Mouse (Mus musculus): ENCODE results near the gene Deup1. TPM values are rescaled to one million over a fixed set of nuclear protein-coding genes. Genes with fewer than 3 reads are reported as not detected.
"Not testable (repeated sequence)": the region's sequence is repeated elsewhere in the genome, so short reads cannot be mapped to it uniquely, and the experiment has no call there.

Gene Deup1
- total RNA-seq, 2 experiments from 2014 or later, result not detected

DNA sequence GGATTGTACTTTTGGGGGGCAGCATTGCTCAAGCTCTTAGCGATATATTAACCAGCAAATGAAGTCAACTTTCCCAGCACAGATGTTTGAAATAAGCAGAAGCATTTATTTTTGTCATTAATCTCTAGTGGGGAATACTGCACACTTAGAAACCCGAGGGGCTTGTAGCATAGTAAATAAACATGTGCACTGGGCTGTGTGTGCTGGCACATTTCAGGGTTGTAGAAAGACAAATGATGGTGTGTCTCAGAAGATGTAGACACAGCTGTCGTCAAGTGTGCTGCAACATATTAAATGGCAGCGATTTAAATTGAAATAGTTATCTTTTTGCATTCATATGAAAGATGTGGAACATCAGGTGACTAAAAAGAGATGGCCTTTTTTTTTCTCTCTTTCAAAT is 31.1 kb downstream of the Deup1 start:
- no peak for ATAC-seq (replicated peaks; ENCODE audit: low FRiP score, poor library complexity, severe bottlenecking)

DNA sequence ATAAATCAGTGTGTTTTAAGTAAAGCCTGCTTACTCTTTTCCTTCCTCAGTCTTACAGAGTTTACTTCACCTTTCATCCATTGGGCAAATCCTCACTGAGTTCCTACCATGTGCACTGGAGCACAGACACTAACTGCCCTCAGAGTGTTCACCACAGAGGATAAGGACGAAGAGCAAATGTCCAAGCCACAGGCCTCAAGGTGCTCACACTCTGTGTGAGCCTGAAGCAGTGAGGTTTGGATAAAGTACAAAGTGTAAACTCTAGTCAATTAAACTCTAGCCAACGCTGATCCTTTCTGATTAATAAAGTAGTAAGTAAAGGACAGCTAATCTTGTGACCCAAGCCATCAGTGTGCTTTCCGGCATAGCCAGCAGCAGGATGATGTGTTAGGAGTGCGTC is 33.6 kb downstream of the Deup1 start:
- no peak for ATAC-seq (replicated peaks; ENCODE audit: low FRiP score, poor library complexity, severe bottlenecking)

DNA sequence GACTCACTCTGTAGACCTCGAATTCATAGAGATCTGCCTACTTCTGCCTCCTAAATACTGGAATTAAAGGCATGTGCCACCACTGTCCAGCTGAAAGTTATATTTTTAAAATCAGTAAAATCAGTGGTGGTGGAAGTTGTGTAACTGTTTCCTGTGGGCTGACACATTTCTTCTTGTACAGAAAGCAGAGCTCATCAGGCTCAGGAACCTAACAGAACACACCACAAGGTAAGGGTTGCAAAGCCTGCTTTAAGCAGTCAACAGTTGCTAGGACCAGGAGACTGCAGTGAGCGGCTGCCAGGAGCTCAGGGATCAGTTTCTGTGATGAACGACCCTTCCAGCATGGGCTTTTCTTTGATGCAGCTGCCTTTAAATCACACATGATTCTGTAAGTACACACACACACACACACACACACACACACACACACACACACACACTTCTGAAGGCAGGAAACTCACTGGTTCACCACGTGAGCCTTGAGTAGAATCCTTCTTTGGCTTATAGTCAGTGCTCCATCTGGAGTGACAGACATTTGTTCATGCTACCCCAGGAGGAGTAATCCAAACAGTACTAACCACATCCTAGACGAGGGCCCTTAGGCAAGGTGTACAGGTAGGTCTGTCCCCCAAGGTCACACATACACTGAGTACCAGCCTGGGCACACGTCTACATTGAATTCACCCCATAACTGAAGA is 40.4 kb downstream of the Deup1 start:
- ATAC-seq (replicated peaks; ENCODE audit: low FRiP score, poor library complexity, severe bottlenecking), result no peak

DNA sequence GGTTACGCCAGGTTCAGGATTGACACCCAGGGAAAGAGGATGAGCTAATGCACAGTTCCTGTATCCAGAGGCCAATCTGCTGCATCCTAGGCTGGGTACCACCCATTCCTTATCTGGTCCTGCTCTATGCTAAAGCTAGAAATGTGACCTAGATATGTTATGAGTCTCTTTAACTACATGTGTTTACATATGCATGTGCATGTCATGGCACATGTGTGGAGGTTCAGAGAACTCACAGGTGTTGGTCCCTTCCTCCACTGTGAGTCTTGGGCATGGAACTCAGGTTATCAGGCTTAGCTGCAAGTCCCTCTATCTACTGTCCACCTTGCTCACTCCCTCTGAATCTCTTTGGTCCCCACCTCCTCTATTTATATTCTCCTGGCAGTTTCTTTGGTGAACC is 41.8 kb downstream of the Deup1 start:
- no peak for ATAC-seq (replicated peaks; ENCODE audit: low FRiP score, poor library complexity, severe bottlenecking)

DNA sequence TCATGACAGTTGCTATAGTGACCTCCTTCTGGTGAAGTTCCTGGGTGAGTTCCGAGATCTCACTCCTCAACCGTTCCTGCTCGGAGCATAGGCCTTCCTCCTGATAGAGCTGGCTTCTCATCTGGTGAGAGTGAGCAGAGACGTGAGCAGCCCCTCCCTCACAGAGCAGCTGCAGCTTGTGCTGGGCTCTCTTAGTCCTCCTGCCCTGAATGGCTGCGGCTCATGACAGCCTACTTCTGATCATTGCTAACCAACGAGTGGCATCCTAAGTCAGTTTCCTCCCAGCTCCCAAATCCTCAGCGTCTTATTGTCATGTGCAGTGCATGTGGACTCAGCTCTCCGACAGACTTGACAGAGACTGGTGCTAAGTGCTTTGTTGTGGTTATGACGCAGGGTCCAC is 43.5 kb downstream of the Deup1 start:
- ATAC-seq (replicated peaks; ENCODE audit: low FRiP score, poor library complexity, severe bottlenecking), result no peak

DNA sequence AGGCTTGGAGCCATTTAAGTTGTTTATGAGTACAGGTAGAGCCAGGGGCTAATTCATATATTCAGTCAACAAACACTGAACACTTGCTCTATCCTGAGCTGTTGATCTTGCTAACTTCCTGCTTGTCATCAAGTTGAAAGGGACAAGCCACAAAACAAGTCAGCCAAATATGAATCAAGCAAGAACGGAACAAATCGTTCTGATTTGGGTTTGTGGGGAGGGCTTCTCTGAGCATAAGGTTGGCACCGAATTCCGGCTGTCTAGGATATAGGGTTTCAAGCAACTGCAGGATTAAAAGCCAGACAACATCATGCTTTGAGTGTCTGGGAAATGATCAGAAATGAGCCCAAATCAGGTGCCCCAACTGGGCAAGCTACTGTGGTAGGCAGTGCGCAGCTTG is 45.7 kb downstream of the Deup1 start:
- ATAC-seq (replicated peaks; ENCODE audit: low FRiP score, poor library complexity, severe bottlenecking), result no peak

DNA sequence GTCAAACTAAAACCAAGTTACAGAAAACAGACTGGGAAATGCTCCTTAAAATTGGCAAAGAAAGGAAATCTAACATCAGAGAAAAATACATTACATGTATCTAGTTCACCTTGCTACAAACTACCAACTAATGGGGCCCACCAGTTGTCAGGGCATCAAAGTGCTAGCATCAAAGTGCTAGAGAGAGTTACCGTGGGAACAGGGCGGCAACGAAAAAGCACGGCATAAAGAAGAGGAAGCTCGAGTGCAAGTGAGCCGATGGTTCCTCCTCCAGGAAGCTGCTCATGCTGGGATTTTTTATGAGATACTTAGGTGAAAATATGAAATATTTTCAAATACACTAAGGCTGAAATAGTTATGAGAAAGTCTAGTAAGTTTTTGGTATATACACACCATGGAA is 47.6 kb downstream of the Deup1 start:
- no peak for ATAC-seq (replicated peaks; ENCODE audit: low FRiP score, poor library complexity, severe bottlenecking)

DNA sequence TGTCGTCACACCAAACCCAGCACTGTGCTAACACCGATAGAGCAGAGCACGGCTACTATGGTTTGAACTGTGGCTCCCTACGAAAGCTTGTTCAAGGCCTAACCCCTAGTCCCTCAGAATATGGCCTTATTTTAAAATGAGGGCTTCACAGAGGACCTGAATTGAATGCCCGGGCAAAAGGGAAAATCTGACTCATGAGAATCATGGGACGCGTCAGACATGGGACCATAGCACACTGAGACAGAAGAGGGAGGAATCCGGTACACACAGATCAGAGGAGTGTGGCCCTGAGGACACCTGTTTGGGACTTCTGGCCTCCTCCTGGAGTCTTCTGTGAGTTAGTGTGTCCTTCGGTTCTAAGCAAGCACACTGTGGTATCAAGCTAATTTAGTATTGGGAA is 48.8 kb downstream of the Deup1 start:
- no peak for ATAC-seq (replicated peaks; ENCODE audit: low FRiP score, poor library complexity, severe bottlenecking)

DNA sequence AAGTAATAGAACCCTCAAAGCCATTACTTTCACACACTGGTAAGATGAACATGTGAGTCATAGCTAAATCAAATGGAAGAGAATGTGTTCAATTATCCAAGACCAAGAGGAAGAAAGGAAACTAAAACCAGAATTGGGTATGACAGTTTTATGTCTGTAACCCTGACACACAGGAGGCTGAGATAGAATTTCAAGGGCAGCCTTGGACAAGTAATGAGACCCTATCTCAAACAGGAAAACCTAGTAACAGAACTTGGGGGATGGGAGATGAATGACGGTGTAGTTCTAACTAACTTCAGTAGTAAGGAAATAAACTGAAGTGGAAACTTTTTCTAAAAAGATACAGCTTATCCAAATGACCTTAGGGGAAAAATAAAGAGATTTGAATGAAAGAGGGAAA is 49.3 kb downstream of the Deup1 start:
- no peak for ATAC-seq (replicated peaks; ENCODE audit: low FRiP score, poor library complexity, severe bottlenecking)

DNA sequence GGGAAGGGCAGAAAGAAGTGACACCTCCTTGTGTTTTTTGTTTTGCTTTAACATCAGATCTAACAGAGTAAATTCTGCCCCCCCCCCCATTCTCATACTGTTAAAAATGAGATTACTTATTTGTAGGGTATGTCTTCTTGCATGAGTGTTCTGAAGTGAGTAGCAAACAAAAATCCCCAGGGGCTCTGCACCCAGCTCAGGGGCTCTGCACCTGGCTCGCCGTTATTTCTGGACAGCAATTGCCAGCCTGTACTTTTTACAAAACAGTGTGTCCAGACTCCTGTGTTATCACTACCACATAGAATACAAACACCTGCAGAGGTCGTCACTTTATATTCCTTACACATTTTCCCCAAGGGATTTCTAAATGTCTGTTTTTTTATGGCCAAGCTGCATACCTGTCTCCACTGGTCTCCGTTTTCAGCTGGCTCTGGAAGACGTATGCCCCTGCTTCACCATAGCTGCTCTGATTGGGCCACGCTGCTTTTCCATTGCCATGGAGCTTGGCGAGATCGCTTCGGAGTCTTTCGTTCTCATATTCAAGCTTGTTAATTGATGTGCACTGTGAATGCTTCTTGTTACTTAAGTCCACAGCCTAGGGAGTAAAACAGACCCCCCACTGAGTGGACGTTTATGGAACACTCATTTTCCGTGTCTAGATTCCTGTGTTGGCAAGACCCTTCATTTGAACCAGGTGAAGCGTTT is 52.8 kb downstream of the Deup1 start:
- ATAC-seq (replicated peaks; ENCODE audit: low FRiP score, poor library complexity, severe bottlenecking), result no peak

DNA sequence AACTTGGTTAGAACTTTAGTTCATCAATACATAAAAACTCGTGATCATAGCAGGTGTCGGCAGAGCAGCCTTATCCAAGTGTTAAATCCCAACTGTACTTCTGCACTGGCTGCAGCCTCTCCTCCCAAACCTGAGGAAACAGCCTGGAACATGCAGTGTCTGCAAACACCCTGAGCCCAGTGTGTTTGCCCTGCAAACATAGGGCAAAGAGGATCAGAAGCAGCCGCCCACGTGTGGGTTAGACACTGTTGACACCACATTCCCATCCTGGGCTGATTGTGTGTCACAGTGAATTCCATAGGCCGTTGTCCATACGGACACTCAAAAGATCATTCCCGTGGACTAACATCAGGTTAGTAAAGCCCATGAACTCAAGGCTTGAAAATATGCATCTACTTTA is 65.4 kb downstream of the Deup1 start:
- ATAC-seq (replicated peaks; ENCODE audit: low FRiP score, poor library complexity, severe bottlenecking), result no peak

DNA sequence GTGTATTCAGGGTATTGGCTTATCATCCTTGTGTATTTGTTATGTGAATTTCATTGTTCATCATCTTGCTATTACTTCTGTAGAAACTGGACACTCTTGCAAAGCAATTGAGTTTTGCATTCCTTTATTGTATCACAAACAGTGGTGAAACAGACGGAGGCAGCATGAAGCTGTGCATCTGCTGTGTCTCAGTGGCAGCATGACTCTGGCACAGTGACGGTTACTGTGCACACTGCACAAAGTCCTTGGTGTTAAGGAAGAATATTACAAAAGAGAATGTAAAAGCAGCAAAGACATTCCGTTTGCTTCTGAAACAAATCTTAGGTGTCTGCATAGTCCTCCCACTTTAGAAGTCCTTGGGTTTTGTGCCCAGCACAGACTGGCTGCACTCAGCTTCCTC is 67.3 kb downstream of the Deup1 start:
- ATAC-seq (replicated peaks; ENCODE audit: low FRiP score, poor library complexity, severe bottlenecking), result no peak

DNA sequence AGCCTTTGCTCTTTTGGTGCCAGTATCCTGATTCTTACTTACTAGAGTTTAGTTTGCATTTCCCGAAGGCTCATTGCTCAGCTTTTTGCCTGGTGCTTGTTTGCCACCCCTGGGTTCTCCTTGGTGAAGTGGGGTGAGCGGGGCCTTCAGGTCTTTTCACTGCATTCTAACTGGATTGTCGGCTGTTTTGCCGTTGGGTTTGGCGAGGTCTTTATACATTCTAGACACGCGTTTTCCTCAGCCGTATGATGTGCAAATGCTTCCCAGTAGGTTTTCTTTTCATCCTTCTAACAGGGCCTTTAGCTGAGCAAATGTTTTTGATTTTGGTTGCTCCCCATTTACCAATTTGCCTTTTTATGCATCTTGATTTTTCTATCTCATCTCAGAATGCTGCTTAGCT is 74.4 kb downstream of the Deup1 start:
- no peak for ATAC-seq (replicated peaks; ENCODE audit: low FRiP score, poor library complexity, severe bottlenecking)

DNA sequence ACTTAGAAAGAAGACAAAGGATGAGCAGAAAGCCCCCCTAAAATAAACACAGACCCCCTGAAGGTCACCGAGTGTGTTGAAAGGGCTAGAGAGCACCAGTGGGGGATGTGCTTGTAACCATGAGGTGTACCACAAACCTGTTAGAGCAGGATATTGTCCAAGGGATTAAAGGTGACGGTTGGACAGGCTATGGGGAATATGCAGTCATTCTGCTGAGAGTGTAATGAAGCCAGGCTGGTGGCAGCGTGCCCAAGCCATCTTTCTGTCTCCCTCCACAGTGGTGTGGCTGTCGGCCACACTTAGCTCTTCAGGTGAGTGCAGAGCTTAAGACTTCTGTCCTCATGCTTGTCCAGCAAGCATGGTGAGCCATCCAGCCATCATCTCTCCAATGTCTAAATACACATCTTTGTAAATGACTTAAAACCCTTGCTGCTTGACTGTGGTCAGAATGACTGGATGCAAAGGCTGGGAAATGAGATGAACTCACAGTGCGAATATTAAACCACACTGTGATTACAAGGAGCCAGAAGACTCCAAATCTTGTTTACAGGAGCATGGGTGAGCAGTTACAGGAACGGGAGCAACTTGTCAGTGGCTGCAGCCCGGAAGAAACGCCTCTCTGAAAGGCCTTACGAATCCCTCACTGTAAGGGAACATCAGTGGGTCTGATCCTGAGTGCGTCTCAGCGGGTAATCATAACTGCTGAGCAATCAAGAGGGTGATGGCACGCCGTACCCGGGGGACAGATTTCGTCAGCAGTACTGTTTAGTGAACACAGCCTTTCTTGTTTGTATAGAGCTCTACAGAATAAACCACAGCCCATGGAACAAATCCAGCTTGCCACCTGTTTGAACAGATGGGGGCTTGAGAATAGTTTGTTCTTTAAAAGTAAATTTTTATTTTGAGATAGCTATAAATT is 75.5 kb downstream of the Deup1 start:
- no peak for ATAC-seq (replicated peaks; ENCODE audit: low FRiP score, poor library complexity, severe bottlenecking)

DNA sequence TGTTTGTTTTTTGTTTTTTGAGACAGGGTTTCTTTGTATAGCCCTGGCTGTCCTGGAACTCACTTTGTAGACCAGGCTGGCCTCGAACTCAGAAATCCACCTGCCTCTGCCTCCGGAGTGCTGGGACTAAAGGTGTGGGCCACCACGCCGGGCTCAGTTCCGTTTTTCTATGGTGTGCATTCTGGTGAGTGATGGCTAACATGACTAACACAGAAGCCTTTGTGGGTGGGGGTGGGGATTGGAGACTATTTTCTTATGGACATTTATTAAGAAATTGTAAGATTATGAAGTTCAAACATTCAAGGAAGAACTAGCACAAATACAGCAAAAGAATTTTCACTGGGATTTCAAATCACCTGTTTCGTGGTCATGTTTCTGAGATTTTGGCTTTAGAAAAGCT is 76.7 kb downstream of the Deup1 start:
- not testable (repeated sequence) for ATAC-seq (replicated peaks; ENCODE audit: low FRiP score, poor library complexity, severe bottlenecking)

DNA sequence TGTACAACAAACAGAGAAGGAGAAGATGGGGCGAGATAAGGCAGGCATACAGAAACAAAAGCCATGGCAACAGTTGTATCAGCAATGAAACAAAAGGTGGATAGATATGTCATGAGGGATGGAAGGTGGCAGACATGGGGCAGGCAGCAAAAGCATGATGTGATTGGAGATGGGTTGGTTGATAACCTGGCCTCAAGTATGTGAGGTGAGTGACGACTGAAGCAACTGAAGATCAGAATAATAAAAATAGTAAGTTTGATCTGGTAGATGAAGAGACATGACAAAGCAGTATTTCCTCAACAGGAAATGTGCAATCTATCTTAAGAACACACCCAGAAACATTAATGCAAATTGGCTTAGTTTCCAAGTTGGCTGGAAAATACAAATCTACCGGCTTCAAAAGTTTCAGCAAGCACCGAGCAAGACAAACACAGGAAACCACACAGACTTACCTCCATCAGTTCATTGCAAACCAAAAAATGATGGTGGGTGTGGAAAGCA is 77.2 kb downstream of the Deup1 start:
- no peak for ATAC-seq (replicated peaks; ENCODE audit: low FRiP score, poor library complexity, severe bottlenecking)

DNA sequence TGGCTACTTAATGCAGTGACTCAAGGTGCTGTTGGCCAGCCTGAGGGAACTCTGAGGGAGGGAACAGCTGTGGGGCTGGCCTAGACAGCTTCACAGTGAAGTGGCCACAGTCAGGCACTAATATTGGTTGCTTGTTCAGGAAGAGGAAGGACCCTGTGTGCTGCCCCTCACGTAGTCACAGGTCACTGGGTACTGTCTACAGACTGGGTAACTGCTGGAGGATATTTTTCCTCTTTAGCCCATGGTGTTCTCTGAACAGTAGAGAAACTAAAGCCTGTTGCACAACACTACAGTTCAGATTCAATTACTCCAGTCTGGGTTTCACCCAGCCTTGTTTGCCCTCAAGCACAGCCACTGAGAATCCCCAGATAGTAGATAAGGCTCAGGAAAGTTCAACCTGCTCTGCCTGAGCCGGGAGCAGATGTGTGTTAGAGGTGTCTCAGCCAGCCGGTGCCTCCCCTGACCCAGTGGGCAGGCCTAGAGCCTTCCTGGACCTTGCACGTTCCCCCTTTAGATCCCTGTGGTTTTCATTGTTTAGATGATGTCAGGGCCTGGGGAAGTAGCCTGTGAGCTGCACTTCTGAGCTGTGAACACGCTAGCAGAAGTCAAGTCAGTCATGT is 85.9 kb downstream of the Deup1 start:
- no peak for ATAC-seq (replicated peaks; ENCODE audit: low FRiP score, poor library complexity, severe bottlenecking)

DNA sequence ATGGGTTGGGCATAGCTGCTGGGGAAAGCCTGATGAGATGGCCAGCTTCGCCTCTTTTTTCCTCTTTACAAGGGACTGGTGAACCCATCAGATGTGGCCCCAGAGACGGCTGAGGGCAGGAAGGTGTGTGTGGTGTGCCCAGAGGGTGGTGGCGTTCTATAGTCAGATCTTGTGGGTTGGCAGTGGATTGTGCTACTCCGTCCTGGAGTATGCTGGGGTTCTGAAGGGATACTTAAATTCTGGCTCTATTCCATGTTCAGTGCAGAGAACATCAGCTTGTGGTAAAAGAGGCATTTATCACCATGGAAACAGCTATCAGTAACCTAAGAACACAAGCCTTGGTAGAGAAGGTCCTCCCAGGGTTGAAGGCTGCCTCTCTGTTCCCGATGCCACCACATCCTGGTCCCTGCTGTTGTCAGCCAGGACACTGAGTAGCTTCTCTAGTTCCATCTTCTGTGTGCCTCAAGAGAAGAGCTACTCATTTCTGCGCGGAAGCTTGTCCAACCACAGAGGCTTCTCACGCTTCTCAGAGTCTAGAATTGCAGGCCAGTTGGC is 88.7 kb downstream of the Deup1 start:
- ATAC-seq (replicated peaks; ENCODE audit: low FRiP score, poor library complexity, severe bottlenecking), result no peak

DNA sequence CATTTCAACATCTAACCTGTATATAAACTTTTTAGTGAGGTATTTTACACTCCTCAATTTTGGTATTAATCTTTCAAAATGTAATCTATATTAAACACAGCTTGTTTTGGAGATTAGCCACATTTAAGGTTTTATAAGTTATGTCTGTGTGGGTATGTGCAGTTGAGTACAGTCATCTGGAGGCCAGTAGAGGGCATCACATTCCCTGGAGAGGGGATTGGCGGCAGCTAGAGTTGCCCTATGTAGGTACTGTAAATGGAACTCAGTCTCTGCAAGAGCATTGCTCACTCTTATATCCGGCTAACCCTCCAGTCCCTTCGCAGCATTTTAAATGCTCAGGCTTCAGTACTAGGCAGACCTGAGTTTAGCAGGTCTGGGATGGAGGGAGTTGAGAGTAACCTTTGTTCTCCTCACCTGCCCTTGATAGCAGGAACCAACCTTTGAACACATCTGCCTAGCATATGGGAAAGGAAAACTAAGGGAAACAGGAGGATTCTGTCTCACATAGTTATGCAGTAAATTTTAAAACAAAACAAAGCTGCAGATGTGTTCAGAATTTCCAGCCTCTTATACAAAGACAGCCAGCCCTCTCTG is 90.2 kb downstream of the Deup1 start:
- ATAC-seq (replicated peaks; ENCODE audit: low FRiP score, poor library complexity, severe bottlenecking), result no peak
